Mouse (Mus musculus) neural tube, embryonic 13.5 days (tissue): ENCODE results near the gene Tmem184c. TPM values are rescaled to one million over a fixed set of nuclear protein-coding genes. Genes with fewer than 3 reads are reported as not detected.
A peak's percentile ranks its signal among the peaks of the same experiment; 100 is the strongest.

Experiments used
- ATAC-seq: fragments of 200-750 bp; cut with Nextera tagmentation; 2 replicates; pipeline ENCODE4 v1.8.0; 2017; ENCODE audit warnings: low read depth, mild to moderate bottlenecking, moderate TSS enrichment, moderate library complexity
- H3K27ac ChIP-seq: fragments of 300-500 bp; sonication (generic); replicated peaks from 2 replicates; pipeline ENCODE4 v1.5.1; 2015; ENCODE audit warnings: moderate library complexity, mild to moderate bottlenecking, inconsistent platforms
- H3K27me3 ChIP-seq: fragments of 300-500 bp; sonication (generic); 2 replicates; pipeline ENCODE4 v1.6.1; 2015; ENCODE audit warnings: mild to moderate bottlenecking, inconsistent platforms
- H3K36me3 ChIP-seq: fragments of 300-500 bp; sonication (generic); 2 replicates; pipeline ENCODE4 v1.6.1; 2015; ENCODE audit warnings: mild to moderate bottlenecking, inconsistent platforms
- H3K4me1 ChIP-seq: fragments of 300-500 bp; sonication (generic); replicated peaks from 2 replicates; pipeline ENCODE4 v1.6.1; 2015; ENCODE audit warnings: inconsistent platforms
- H3K4me2 ChIP-seq: fragments of 300-500 bp; sonication (generic); 2 replicates; pipeline ENCODE4 v1.6.1; 2015; ENCODE audit warnings: inconsistent platforms, mild to moderate bottlenecking, moderate library complexity
- H3K4me3 ChIP-seq: fragments of 300-500 bp; sonication (generic); 2 replicates; pipeline ENCODE4 v1.5.1; 2015; ENCODE audit warnings: mild to moderate bottlenecking, inconsistent platforms
- H3K9ac ChIP-seq: fragments of 300-500 bp; sonication (generic); 2 replicates; pipeline ENCODE4 v1.6.1; 2015; ENCODE audit warnings: moderate library complexity, mild to moderate bottlenecking, inconsistent platforms
- H3K9me3 ChIP-seq: fragments of 300-500 bp; sonication (generic); 2 replicates; pipeline ENCODE4 v1.6.1; 2016; ENCODE audit warnings: inconsistent platforms
- WGBS: fragments of 180-500 bp; shearing (Covaris S2); methylation state at CpG from one replicate; pipeline ENCODE4 v1.1.7; 2015; 5-methylcytosine and 5-hydroxymethylcytosine counted together
- polyA plus RNA-seq: library from polyadenylated mRNA; unstranded; fragments of >200 nt; fragmentation: Nextera tagmentation; extraction: Ambion mirVana; gene quantifications from 2 replicates; pipeline ENCODE4 v1.2.1, GENCODE M21; 2015

The Tmem184c gene
- polyA plus RNA-seq: 73.6 and 74.3 TPM in 2 replicates

- Histone ChIP-seq H3K4me3 (peak within 1 kb of the TSS; percentile 83), H3K36me3 (peaks cover 7% of the 10 kb centered on the region), H3K4me1 (peaks cover 23% of the 10 kb centered on the region), H3K4me2 (peak within 1 kb of the TSS; percentile 70), H3K27me3 (no peaks in the 10 kb centered on the region), H3K27ac (peak within 1 kb of the TSS; percentile 86), H3K9me3 (no peaks in the 10 kb centered on the region), H3K9ac (peak within 1 kb of the TSS; percentile 80)
- under 1% methylated on average over 36 of the region's 36 CpGs for WGBS
- peak; percentile 98 for ATAC-seq
Observed at GRCm38 (mm10) chr8:77610374-77610969, at the start of gene Tmem184c. Tmem184c (minus strand) TSS chr8:77610698.

GRCm38 (mm10) chr8:77659534-77660080, 49.1 kb upstream of the Tmem184c start:
- H3K36me3 ChIP-seq: no peaks in the 10 kb centered on the region
- H3K4me3 ChIP-seq: no peak overlapping the region
- H3K27me3 ChIP-seq: no peaks in the 10 kb centered on the region
- no peak overlapping the region for H3K27ac ChIP-seq
- no peak overlapping the region for H3K4me2 ChIP-seq
- ATAC-seq: no peak
- 85% methylated on average over 4 of the region's 4 CpGs for WGBS
- H3K9me3 ChIP-seq: no peaks in the 10 kb centered on the region
- H3K4me1 ChIP-seq: no peaks in the 10 kb centered on the region
- H3K9ac ChIP-seq: no peak overlapping the region

- no peak for ATAC-seq
- no peaks in the 10 kb centered on the region for H3K27me3 ChIP-seq
- no peak overlapping the region for H3K4me3 ChIP-seq
- H3K4me1 ChIP-seq: no peaks in the 10 kb centered on the region
- 83% methylated on average over 3 of the region's 3 CpGs for WGBS
- H3K36me3 ChIP-seq: no peaks in the 10 kb centered on the region
- H3K27ac ChIP-seq: no peak overlapping the region
- H3K9ac ChIP-seq: no peak overlapping the region
- H3K9me3 ChIP-seq: no peaks in the 10 kb centered on the region
- no peak overlapping the region for H3K4me2 ChIP-seq
Observed at GRCm38 (mm10) chr8:77658356-77658755, 47.9 kb upstream of the Tmem184c start.

DNA sequence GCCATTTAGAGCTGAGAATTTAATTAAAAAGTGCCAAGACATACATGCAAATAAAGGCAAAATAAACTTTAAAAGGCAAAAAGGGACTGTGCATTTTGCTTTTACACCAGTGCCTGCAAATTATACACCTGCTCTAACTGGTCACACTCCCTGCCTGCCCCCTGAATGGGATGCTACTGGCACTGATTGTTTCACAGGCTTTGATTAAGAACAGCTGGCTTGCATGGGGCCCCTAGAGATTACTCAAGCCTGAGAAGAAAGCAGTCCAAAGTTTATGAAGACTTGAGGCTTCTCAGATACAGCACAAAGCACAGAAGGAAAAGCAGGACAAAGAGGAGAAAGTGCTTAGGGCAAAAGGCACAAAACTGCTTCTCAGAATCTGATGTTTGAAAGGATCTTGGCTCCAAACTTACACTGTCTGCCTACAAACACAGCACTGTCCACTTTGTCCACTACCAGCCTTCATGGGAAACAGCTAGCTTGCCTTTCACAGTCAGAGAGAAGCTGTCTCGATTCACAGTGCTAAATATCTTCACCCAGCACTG, 40.2 kb upstream of the Tmem184c start:
- Histone ChIP-seq H3K27me3 (no peaks in the 10 kb centered on the region), H3K9me3 (no peaks in the 10 kb centered on the region), H3K36me3 (no peaks in the 10 kb centered on the region), H3K4me3 (no peak overlapping the region), H3K27ac (no peak overlapping the region), H3K4me1 (0 out of 2 replicates have a peak, but pooled peaks cover 5% of the 10 kb centered on the region), H3K9ac (no peak overlapping the region), H3K4me2 (no peak overlapping the region)
- 54% methylated on average over 1 of the region's 1 CpGs for whole genome bisulfite sequencing
- no peak for ATAC-seq

DNA sequence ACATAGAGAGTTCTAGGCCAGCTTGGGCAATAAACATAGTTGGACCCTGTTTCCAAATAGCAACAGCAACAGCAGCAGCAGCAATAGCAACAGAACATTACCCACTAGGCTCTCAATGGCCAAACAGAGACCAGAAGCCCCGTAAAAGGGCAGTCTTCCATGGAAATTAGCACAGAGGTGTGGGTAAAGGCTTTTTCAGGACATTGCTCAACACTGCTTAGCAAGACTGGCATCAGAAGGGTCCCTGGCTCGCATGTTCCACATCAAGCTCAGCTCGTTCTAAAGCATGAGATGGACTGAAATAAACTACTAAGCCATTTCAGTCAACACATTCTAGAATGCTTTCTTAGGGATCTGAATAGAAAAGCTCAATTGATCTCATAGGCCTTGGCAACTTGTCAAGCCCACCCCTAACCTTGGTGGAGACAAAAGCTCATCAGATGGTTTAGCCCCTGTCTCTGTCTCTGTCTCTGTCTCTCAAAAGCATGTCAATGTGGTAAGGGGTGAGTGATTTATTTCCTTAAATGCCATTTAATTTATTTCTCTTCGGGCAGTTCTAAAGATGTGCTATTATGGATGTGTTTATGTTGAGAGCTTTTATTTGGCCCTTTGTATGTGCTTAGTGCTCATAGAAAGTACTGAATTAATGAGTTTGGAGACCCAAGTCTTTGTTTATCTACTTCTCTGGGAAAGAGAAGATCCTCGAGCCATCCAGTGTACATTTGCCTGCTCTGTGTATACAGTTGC, 29.8 kb upstream of the Tmem184c start:
- Histone ChIP-seq H3K9ac (no peak overlapping the region), H3K36me3 (no peaks in the 10 kb centered on the region), H3K27me3 (no peaks in the 10 kb centered on the region), H3K27ac (no peak overlapping the region), H3K4me2 (no peak overlapping the region), H3K4me1 (no peaks in the 10 kb centered on the region), H3K4me3 (no peak overlapping the region), H3K9me3 (no peaks in the 10 kb centered on the region)
- ATAC-seq: no peak
- 53% methylated on average over 5 of the region's 5 CpGs for WGBS

DNA sequence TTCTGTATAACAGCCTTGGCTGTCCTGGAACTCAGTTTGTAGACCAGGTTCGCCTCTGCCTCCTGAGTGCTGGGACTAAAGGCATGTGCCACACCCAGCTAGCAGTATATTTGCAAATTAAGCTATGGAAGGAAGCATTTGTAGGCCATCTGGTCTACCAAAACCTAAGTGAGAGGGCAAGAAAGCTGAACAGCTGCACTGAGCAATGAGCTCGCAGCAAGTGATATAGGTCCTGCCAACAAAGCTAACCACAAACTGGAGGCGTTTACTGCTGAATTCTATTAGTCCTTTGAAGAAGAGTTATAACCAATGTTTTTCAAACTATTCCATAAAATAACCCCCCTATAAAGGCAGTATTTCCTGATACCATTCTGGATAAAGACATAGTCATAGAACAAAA, 27.1 kb upstream of the Tmem184c start:
- Histone ChIP-seq H3K4me3 (no peak overlapping the region), H3K36me3 (no peaks in the 10 kb centered on the region), H3K4me2 (no peak overlapping the region), H3K27me3 (no peaks in the 10 kb centered on the region), H3K27ac (no peak overlapping the region), H3K9ac (no peak overlapping the region), H3K9me3 (no peaks in the 10 kb centered on the region), H3K4me1 (no peaks in the 10 kb centered on the region)
- WGBS: 84% methylated on average over 3 of the region's 3 CpGs
- no peak for ATAC-seq

- Histone ChIP-seq H3K36me3 (no peaks in the 10 kb centered on the region), H3K9me3 (no peaks in the 10 kb centered on the region), H3K27ac (no peak overlapping the region), H3K27me3 (no peaks in the 10 kb centered on the region), H3K9ac (no peak overlapping the region), H3K4me3 (no peak overlapping the region), H3K4me1 (no peaks in the 10 kb centered on the region), H3K4me2 (no peak overlapping the region)
- WGBS: 80% methylated on average over 5 of the region's 5 CpGs
- ATAC-seq: no peak
Observed at GRCm38 (mm10) chr8:77634035-77634434, 23.5 kb upstream of the Tmem184c start.

DNA sequence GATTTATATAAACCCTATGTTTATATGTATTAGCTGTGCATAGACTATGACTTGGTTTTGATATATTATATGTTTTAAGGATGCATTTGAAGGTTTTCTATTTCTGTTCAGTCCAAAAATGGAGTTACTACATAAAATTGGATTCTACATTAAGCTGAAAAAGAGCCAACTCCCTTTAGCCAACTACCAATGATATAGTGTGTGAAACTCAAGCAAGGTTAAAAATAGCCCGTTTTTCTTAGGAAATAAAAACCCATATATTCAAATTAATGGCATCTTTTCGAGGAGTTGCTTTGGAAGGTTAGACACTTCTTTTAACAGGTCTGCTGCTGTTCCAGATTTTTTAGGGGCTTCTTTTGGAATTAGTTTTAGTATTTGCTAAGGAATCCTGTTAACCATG, 22.7 kb upstream of the Tmem184c start:
- Histone ChIP-seq H3K4me3 (no peak overlapping the region), H3K27ac (no peak overlapping the region), H3K4me1 (no peaks in the 10 kb centered on the region), H3K27me3 (no peaks in the 10 kb centered on the region), H3K9me3 (no peaks in the 10 kb centered on the region), H3K9ac (no peak overlapping the region), H3K4me2 (no peak overlapping the region), H3K36me3 (no peaks in the 10 kb centered on the region)
- WGBS: 83% methylated on average over 2 of the region's 2 CpGs
- no peak for ATAC-seq

DNA sequence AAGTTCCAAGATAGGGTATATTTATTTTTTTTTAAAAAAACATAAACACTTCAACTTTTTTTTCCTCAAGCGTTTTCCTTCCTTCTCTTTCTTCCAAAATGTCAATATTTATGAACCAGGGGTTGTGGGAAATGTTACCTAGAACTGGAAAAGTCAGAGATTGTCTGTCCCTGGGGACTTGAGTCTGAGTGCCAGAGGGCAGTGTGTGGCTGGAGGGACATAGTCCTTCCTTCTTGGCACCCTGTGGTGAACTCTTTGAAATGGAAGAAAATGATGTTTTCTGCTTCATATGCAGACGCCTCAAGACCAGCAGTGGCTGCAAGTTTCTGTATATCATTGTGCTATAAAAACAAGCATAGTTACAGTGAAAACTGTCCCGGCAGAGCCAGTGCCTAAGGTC, 20.2 kb upstream of the Tmem184c start:
- no peak for ATAC-seq
- Histone ChIP-seq H3K27ac (no peak overlapping the region), H3K27me3 (no peaks in the 10 kb centered on the region), H3K4me2 (no peak overlapping the region), H3K4me1 (no peaks in the 10 kb centered on the region), H3K4me3 (no peak overlapping the region), H3K9ac (no peak overlapping the region), H3K36me3 (no peaks in the 10 kb centered on the region), H3K9me3 (no peaks in the 10 kb centered on the region)
- WGBS: 41% methylated on average over 3 of the region's 3 CpGs

DNA sequence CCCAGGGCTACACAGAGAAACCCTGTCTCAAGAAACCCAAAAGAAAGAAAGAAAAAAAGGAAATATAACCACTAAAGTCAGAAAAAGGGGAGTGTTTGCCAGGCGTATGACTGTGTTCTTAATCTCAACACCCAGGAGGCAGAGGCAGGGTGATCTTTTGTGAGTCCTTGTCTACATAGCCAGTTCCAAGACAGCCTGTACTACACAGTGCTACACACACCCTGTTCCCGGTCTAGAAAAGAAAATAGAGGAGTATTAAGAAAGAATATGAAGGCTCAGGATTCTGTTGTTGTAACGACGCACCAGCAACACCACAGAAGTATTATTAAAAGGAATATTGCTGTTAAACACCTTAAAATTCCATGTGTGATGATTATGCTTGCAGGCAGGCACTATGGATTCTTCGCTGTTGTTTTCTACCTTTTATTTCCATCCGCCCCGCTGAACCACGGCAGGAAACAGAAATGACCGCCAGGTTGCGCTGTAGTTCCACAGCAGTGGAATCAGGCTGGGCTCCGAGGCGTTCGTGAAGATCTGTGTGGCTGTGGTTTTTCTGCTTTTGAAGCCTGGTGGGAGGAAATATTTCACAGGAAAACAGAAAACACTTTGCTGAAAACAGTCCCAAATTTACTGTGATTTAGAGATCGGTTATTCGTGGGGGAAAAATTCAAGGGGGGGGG, 19.5 kb upstream of the Tmem184c start:
- ATAC-seq: peak; percentile 95
- Histone ChIP-seq H3K27me3 (no peaks in the 10 kb centered on the region), H3K4me2 (no peak overlapping the region), H3K9ac (no peak overlapping the region), H3K9me3 (no peaks in the 10 kb centered on the region), H3K36me3 (no peaks in the 10 kb centered on the region), H3K27ac (no peak overlapping the region), H3K4me3 (no peak overlapping the region), H3K4me1 (no peaks in the 10 kb centered on the region)
- 18% methylated on average over 15 of the region's 15 CpGs for WGBS

DNA sequence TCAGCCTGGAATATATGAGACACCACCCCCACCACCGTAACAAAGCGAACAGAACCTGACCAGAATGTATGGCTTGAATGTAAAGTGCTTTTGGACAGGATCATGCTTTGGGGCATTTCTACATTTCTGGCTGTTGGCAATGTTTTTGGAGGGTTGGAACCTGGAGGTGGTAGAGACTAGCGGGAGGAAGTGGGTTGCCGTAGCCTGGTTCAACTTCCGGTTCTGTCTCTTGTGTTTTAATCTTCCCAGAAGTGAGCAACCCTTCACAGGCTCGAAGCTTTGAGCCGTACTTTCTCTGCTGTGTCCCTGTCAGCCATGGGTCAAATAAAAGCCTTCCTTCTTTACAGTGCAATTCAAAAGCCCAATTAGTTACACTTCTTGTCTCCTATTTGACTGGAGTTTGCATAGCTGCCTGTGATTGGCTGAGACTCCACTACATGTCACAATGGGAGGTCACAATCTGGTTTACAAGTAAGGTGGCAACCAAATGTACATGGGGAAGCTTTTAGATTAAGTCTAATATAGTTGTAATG, 13.2 kb upstream of the Tmem184c start:
- Histone ChIP-seq H3K27me3 (no peaks in the 10 kb centered on the region), H3K36me3 (no peaks in the 10 kb centered on the region), H3K27ac (no peak overlapping the region), H3K9ac (no peak overlapping the region), H3K4me3 (no peak overlapping the region), H3K4me2 (no peak overlapping the region), H3K4me1 (no peaks in the 10 kb centered on the region), H3K9me3 (no peaks in the 10 kb centered on the region)
- no peak for ATAC-seq
- WGBS: 49% methylated on average over 7 of the region's 7 CpGs

DNA sequence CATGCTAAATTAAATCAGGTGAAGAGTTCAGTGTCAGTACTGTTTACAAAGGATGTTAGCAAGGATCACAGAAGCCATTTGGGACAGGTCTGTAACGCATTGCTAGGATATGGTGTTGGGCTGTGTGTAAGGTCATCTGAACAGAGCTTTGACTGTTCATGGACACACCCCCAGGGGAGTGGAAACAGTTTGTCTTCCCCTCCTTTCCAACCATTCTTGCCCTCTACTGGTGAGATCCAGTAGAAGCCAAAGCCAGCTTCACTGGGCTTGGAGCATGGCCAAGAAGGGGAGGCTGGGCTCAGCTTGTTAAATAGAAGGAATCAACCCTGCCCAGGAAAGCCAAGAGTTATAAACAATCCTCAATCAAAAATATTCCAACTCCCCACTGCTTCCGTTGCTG, 7.4 kb upstream of the Tmem184c start:
- peak; percentile 75 for ATAC-seq
- H3K9me3 ChIP-seq: no peaks in the 10 kb centered on the region
- 68% methylated on average over 2 of the region's 2 CpGs for WGBS
- no peaks in the 10 kb centered on the region for H3K4me1 ChIP-seq
- no peak overlapping the region for H3K27ac ChIP-seq
- no peak overlapping the region for H3K4me2 ChIP-seq
- no peaks in the 10 kb centered on the region for H3K36me3 ChIP-seq
- H3K27me3 ChIP-seq: no peaks in the 10 kb centered on the region
- H3K4me3 ChIP-seq: no peak overlapping the region
- no peak overlapping the region for H3K9ac ChIP-seq
